Mouse (Mus musculus) liver, adult 2 months (tissue): Measurements from ENCODE around the gene Gps1. TPM values are rescaled to one million over a fixed set of nuclear protein-coding genes. Genes with fewer than 3 reads are reported as not detected.

Experiments used
- DNase-seq: peaks from one replicate; pipeline ENCODE4 v3.0.0-alpha.2; 2011; ENCODE audit warnings: low read depth, low spot score; ENCODE audit errors: extremely low read depth
- H3K27ac ChIP-seq: fragments of 200-500 bp; replicated peaks from 2 replicates; pipeline ENCODE4 v1.5.1; 2012; ENCODE audit warnings: low read depth, mild to moderate bottlenecking, control low read depth, inconsistent platforms, low read length; ENCODE audit not compliant: insufficient read depth
- H3K27me3 ChIP-seq: fragments of 200-500 bp; 2 replicates; pipeline ENCODE4 v1.6.1; 2012; ENCODE audit warnings: mild to moderate bottlenecking, moderate library complexity, low read length, inconsistent platforms; ENCODE audit not compliant: control insufficient read depth, insufficient read depth
- H3K36me3 ChIP-seq: fragments of 200-500 bp; 2 replicates; pipeline ENCODE4 v1.6.1; 2012; ENCODE audit warnings: low read length, inconsistent platforms; ENCODE audit not compliant: control insufficient read depth, insufficient read depth
- H3K4me1 ChIP-seq: fragments of 200-500 bp; 2 replicates; pipeline ENCODE4 v1.6.1; 2011; ENCODE audit warnings: low read length; ENCODE audit not compliant: control insufficient read depth, insufficient read depth
- H3K4me3 ChIP-seq: fragments of 200-500 bp; 2 replicates; pipeline ENCODE4 v1.5.1; 2011; ENCODE audit warnings: low read depth, mild to moderate bottlenecking, control low read depth, low read length, moderate library complexity; ENCODE audit not compliant: insufficient read depth
- H3K79me2 ChIP-seq: fragments of 200-500 bp; 2 replicates; pipeline ENCODE4 v1.6.1; 2012; ENCODE audit warnings: inconsistent platforms, mild to moderate bottlenecking, low read length, moderate library complexity; ENCODE audit not compliant: control insufficient read depth, insufficient read depth
- H3K9ac ChIP-seq: fragments of 200-500 bp; 2 replicates; pipeline ENCODE4 v1.6.1; 2012; ENCODE audit warnings: low read depth, mild to moderate bottlenecking, control low read depth, inconsistent platforms, low read length
- CTCF ChIP-seq: fragments of 200-500 bp; IDR thresholded peaks from 2 replicates; pipeline ENCODE4 v1.5.1; 2011; ENCODE audit warnings: low read depth, low read length, control low read depth
- POLR2A ChIP-seq: fragments of 200-500 bp; IDR thresholded peaks from 2 replicates; pipeline ENCODE4 v1.6.1; 2011; ENCODE audit warnings: low read length, control low read depth; ENCODE audit not compliant: insufficient read depth; ENCODE audit errors: extremely low read depth
- WGBS: fragments of 180-500 bp; shearing (Covaris S2); methylation state at CpG from one replicate; pipeline ENCODE4 v1.1.7; 2018; 5-methylcytosine and 5-hydroxymethylcytosine counted together
- polyA plus RNA-seq: library from polyadenylated mRNA; depleted of rRNA; stranded (reverse); fragments of >200 nt; gene quantifications from 2 replicates; pipeline ENCODE4 v1.2.3, GENCODE M21; 2012; rRNA removed
- total RNA-seq: library from RNA; depleted of rRNA; stranded (reverse); fragments of >200 nt; gene quantifications from 2 replicates; pipeline ENCODE4 v1.2.3, GENCODE M21; 2014; rRNA removed

The Gps1 gene
- total RNA-seq, result 81.9 and 89.7 TPM in 2 replicates
- 97.9 and 99.5 TPM in 2 replicates for polyA plus RNA-seq

DNA sequence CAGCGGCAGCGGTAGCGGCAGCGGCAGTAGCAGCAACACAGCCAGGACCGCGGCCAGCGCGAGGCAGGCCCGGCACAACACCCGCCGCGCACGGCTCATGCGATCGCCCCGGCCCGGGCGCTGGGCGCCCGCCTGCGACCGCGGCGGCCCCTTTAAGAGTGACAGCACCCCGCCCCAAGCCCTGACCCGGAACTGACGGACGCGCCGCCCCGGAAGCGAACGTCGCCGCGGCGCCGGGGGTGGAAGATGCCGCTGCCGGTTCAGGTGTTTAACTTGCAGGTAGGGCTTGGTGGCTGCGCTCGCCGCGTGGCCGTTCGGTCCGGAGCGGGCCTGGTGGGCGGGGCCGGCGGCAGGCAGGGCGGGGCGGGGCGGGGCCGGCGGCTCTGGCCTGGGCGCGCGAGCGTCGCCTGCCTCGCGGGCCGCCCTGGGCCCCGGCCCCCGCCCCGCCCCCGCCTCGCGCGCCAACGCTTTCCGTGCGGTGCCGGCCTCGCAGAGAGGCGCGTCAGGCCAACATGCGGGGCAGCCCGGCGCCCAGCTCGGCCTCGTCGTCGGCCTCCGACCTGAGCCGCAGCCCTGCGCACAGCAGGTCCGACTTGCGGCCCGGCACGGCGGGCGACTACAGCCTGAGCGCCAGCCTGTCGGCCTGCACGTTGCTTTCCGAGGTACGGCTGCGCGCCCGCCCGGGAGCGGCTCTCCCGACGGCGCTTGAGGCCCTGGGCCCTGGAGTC, at the start of gene Gps1, which contains the start of gene Rfng:
Gps1 (plus strand) TSS at position 209 of the 728 bp plus-strand sequence.
Rfng (minus strand) TSS at position 144 of the 728 bp plus-strand sequence.
- no peak for TF ChIP-seq POLR2A
- no peak for TF ChIP-seq CTCF

DNA sequence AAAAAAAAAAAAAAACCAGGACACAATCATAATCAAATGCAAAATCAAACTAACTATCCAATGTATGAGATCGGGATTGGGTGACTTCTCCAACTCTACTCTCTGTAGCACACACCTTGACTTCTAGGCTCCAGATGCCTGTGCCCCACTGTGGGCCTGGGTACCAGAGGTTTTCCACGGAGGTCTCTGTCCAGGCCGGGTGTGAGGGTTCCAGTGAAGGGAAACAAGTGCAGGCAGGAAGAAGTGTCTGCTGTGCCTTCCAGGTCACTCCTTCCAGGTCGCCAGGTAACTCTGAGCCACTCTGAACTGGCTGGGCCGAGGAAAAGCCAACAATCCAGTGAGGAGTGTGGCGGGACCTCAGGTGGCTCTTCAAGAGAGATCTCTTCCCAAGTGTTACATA, 47.6 kb upstream of the Gps1 start:
- Histone ChIP-seq H3K4me3 (no peak overlapping the region), H3K36me3 (no peaks in the 10 kb centered on the region), H3K4me1 (no peaks in the 10 kb centered on the region), H3K27me3 (no peaks in the 10 kb centered on the region), H3K27ac (no peak overlapping the region), H3K9ac (no peak overlapping the region), H3K79me2 (no peaks in the 10 kb centered on the region)
- DNase-seq, result no peak
- 79% methylated on average over 6 of the region's 6 CpGs for WGBS
- no peak for TF ChIP-seq CTCF
- no peak for TF ChIP-seq POLR2A

More for the DNA sequence above, at the start of gene Gps1, which contains the start of gene Rfng:
- DNase-seq, result peak; percentile 58
- WGBS, result 1% methylated on average over 104 of the region's 107 CpGs
- H3K27me3 ChIP-seq, result no peaks in the 10 kb centered on the region
- peaks cover 3% of the 10 kb centered on the region; the same call in 1 of the 2 replicates for H3K36me3 ChIP-seq
- peaks cover 12% of the 10 kb centered on the region for H3K4me1 ChIP-seq
- H3K27ac ChIP-seq, result peak within 1 kb of the TSS; percentile 68
- H3K4me3 ChIP-seq, result peak within 1 kb of the TSS; percentile 65
- H3K79me2 ChIP-seq, result peaks cover 4% of the 10 kb centered on the region; the same call in 1 of the 2 replicates
- H3K9ac ChIP-seq, result peak within 1 kb of the TSS; percentile 94

DNA sequence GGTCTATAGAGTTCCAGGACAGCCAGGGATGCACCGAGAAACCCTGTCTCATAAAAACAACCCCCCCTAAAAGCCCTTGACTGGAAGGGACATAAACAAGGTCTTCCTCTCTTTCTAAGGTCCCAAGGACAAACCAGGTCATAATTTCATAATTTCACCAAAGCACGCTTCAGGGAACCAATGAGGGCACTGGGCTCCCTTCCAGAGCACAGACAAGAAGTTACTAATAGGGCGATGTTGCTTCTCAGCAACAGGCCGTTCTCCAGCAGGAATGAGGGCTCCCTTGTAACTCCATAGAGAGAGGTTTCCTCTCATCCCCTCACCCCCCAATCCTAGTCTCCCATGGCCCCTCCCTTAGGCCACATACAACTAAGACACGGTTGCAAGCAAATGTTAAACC, 43.1 kb upstream of the Gps1 start:
- no peaks in the 10 kb centered on the region for H3K27me3 ChIP-seq
- no peaks in the 10 kb centered on the region for H3K36me3 ChIP-seq
- H3K4me1 ChIP-seq, result no peaks in the 10 kb centered on the region
- no peak overlapping the region for H3K9ac ChIP-seq
- H3K4me3 ChIP-seq, result no peak overlapping the region
- H3K79me2 ChIP-seq, result no peaks in the 10 kb centered on the region
- no peak for TF ChIP-seq POLR2A
- no peak for TF ChIP-seq CTCF
- WGBS, result 89% methylated on average over 5 of the region's 5 CpGs
- DNase-seq, result no peak
- no peak overlapping the region for H3K27ac ChIP-seq

DNA sequence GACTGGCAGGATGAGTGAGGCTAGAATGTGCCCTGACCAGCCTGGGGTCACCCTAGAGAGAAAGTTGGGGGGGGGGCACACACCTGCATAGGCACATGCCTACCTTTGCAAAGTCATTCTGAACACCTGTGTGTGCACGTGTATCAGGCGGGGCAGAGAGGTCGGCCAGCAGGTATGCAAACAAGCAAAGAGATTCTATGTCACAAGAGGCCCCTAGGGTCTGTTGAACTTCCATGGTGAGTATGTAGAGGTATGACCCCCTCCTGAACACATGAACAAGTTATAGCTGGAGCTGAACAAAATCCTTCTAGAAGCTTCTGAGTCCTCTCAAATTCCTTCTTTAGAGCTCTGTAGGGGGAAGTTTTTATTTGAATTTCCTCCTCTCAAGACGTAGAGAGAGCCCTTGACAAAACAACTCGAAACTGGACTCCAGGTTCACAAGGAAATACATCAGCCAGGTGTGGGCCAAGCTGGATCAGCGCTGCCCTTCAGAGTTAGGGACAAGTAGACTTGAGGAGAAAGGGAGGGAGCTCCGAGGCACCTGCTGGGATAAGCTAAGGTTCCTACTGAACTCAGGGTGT, 39.9 kb upstream of the Gps1 start:
- DNase-seq, result no peak
- Histone ChIP-seq H3K9ac (no peak overlapping the region), H3K79me2 (no peaks in the 10 kb centered on the region), H3K36me3 (no peaks in the 10 kb centered on the region), H3K4me3 (no peak overlapping the region), H3K27me3 (no peaks in the 10 kb centered on the region), H3K27ac (no peak overlapping the region), H3K4me1 (no peaks in the 10 kb centered on the region)
- WGBS, result 80% methylated on average over 7 of the region's 7 CpGs
- TF ChIP-seq CTCF, result no peak
- TF ChIP-seq POLR2A, result no peak

DNA sequence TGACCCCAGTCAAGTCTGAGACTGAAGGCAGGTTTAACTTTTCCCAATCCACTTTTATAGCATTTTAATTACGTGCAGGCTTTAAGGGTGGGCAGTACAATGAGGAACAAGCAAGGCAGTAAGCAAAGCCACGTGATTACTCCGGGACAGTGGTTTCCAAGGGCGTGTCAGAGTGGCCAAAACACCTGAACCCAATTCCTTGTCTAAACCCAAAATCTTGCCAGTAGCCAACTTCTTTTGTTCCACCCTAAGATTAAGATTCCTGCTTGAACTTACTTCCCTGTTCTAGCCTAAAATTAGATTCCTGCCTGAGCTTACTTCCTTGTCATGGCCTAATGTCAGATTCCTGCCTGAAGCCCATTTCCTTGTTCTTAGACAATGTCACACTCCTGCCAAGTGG, 36.1 kb upstream of the Gps1 start:
- H3K27ac ChIP-seq, result no peak overlapping the region
- TF ChIP-seq CTCF (no peak), POLR2A (no peak)
- no peak for DNase-seq
- no peak overlapping the region for H3K4me3 ChIP-seq
- no peaks in the 10 kb centered on the region for H3K79me2 ChIP-seq
- WGBS, result 79% methylated on average over 4 of the region's 4 CpGs
- no peaks in the 10 kb centered on the region for H3K27me3 ChIP-seq
- H3K9ac ChIP-seq, result no peak overlapping the region
- no peaks in the 10 kb centered on the region for H3K36me3 ChIP-seq
- H3K4me1 ChIP-seq, result no peaks in the 10 kb centered on the region

DNA sequence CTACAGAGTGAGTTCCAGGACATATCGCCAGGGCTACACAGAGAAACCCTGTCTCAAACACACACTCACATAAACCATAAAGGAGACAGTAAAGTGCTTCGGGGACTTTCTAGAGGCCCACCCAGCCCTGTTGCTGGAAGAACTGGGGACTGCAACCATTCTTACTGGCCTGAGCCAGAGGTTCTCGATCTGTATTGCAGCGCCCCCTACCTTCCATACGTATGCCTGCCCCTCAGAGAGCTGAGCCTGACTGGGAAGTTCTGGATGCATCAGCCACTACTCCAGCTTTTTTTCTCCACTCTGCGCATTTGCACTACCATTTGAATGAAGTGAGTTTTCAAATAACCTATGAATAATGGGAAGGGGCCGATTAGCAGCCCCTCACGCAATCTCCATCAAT, 34.6 kb upstream of the Gps1 start:
- TF ChIP-seq POLR2A (no peak), CTCF (peak; percentile 79)
- Histone ChIP-seq H3K27ac (no peak overlapping the region), H3K4me3 (no peak overlapping the region), H3K9ac (no peak overlapping the region), H3K4me1 (no peaks in the 10 kb centered on the region), H3K79me2 (no peaks in the 10 kb centered on the region), H3K27me3 (no peaks in the 10 kb centered on the region), H3K36me3 (no peaks in the 10 kb centered on the region)
- WGBS, result 60% methylated on average over 8 of the region's 8 CpGs
- peak; percentile 41 for DNase-seq
